Mouse (Mus musculus): ENCODE results near the gene Syngr2.

DNA sequence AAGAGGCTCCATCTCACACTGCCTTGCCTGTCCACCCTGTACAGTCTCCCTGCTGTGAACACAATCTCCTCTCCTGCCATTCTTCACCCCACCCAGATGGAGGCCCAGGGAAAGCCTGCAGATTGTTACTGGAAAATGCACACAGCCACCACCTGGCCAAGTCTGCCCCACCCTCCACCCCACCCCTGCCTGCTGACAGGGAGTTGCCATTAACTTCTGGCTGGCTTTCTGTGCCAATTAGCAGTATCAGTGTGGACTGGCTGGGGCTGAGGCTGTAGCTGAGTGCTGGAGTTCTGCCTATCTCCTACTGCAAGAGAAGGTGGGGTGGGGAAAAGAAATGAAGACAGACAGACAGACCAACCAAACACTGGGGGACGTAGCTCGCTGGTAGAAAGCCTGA, 29.1 kb downstream of the Syngr2 start:
- TF ChIP-seq CTCF (IDR thresholded peaks at IDR 0.05; ENCODE audit: extremely low read depth, insufficient read length, insufficient replicate concordance, low read depth, low read length) = no peak
- no peak; the same call in 1 of the 2 replicates for TF ChIP-seq POLR2A (IDR thresholded peaks at IDR 0.05; ENCODE audit: low read depth, low read length)

All from small intestine, adult 2 months (tissue).